Mouse (Mus musculus) layer of hippocampus, postnatal 14 days (tissue): ENCODE results near the gene Wdr72. TPM values are rescaled to one million over a fixed set of nuclear protein-coding genes. Genes with fewer than 3 reads are reported as not detected.

Source experiments
- DNase-seq, 2 experiments: peaks; one replicate each; pipeline ENCODE4 v3.0.0; 2021 to 2022; ENCODE audit warnings: low spot score in 2 of 2, mixed read lengths in 1 of 2
- total RNA-seq, 2 experiments: library from RNA; stranded (reverse); gene quantifications; 2 replicates each; pipeline ENCODE4 v1.2.3; 2021

The Wdr72 gene
- total RNA-seq, 2 experiments from 2014 or later, result 0.51 TPM; not detected in 1

- DNase-seq, result peak; percentile 23 to 40
These were observed 118.1 kb downstream of the Wdr72 start for GRCm38 (mm10) chr9:74228272-74228671.

GRCm38 (mm10) chr9:74241292-74241691 lies 131.1 kb downstream of the Wdr72 start:
- no peak for DNase-seq

DNA sequence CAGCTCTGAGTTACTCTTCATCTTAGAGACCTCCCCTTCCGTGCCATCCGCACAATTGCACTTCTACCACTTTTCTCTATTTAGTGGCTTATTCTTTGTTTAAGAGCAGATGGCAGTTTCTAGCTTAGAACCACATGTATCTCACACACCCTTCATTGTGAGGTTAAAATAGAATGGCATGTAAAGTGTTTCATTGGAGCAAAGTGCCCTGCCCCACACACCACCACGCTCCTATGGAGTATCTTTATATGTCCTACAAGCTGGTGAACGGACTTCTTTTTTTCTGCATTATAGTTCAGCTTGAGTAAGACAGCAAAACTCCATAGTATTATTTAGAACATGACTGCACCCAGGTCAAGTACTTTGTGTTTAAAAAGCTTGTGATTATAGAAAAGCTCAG lies 137.9 kb downstream of the Wdr72 start:
- DNase-seq, result no peak

DNA sequence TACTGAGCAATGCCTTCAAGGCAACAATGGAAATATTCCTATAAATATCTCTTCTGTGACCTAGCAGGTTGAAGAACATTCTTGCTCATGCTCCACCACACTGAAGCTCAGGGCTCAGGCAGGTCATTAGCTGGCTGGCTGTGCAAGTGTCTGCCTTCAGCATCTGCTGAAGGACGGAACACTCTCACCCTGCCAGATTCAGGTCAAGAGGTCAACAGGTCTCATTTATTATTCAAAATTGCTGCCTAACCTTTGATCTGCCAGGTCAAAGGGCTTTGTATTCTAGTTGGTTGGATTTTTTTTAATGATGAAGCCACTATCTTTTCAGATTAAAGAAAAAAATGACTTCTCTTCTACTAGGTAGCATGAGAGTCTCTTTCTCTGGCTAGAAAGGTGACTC lies 139.3 kb downstream of the Wdr72 start:
- no peak for DNase-seq

DNA sequence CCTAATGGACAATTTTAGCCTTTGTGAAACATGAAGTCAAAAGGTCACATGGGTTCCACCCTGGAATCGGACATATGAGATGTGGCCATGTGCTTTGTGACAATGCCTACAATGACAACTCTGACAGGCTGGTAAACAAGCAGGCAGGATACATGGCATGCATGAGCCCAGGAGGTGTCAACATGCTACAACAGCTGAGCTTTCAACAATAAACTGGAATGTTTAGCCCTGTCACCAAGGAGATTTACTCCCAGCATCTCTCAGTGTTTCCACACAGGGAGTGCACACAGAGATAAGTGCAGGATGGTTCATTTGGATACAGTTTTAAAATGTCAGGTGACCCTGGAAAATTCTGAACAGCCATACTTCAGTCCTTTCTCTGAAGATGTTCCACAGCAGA lies 140.4 kb downstream of the Wdr72 start:
- DNase-seq, result peak; percentile 35 to 55

DNA sequence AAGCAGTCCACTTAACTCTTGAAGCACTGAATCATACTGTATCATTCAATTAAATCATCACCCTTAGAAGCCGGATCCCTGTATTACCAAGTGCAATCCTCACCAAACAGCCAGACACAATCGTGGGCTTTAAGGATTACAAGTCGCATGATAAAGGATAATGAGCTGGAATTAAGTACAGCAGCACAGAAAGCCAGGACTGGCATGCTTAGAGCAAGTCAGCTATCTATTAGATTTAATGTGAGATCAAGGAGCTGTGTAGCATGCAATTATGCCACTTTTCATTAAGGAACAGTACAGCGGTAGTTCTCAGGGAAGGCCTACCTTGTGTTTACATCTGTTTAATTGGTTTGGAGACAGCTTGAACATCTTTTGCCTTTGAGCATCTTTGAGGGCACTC lies 148.2 kb downstream of the Wdr72 start:
- no peak for DNase-seq

DNA sequence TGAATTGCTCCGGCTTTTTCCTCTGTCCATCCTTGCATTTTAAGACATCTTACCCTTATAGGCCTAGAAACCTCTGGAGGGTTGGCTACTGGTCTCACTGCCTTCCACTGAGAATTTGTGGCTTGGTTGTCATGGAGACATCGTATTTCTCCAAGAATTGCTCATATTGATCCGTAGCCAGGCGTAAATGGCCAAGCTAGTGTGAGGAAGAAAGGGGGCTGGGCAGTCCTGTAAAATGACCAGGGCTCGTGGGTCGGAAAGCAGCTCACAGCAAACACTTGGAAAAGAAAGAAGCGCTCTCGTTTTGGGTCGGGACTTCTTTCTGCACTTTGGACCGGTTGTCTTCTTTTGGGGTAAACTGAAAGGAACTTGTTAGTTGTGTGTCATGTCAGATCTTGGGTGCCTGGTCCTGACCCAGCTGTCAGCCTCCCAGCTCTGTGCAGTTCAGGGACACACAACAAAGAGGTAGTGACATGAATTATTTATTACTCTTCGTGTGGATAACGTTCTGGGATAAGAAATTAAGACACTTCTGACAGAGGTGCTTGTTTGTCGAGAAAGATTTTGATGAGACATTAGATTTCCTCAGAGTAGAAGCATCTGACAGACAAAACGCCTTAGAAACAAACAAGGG lies 167.7 kb downstream of the Wdr72 start:
- DNase-seq, result peak in 1 of 2 experiments; percentile 13

GRCm38 (mm10) chr9:74282072-74282471 lies 171.9 kb downstream of the Wdr72 start:
- DNase-seq, result no peak

GRCm38 (mm10) chr9:74286210-74286609 lies 176.1 kb downstream of the Wdr72 start:
- DNase-seq, result peak; percentile 23 to 64

- DNase-seq, result no peak
These were observed 184.3 kb downstream of the Wdr72 start for GRCm38 (mm10) chr9:74294479-74294878.

DNA sequence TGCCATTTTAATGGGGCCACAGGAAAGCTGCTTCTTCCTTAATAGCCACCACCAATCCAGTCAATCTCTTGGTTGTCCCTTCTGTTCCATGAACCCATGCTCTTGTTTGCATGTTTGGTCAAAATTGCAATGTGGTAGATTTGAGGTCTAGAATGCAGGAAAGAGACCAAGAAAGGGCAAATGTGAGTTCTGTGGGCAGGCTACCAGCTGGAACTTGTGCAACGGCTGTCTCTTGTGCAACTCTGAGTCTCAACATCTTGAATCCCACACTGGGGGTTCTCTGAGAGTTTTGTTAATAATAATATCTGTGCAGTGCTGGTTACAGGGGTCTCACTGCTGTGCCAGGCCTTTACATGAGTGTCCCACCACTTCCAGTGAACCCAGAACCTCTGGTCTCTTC lies 208.6 kb downstream of the Wdr72 start:
- no peak for DNase-seq

- no peak for DNase-seq
These were observed 214.2 kb downstream of the Wdr72 start for GRCm38 (mm10) chr9:74324089-74324924.

DNA sequence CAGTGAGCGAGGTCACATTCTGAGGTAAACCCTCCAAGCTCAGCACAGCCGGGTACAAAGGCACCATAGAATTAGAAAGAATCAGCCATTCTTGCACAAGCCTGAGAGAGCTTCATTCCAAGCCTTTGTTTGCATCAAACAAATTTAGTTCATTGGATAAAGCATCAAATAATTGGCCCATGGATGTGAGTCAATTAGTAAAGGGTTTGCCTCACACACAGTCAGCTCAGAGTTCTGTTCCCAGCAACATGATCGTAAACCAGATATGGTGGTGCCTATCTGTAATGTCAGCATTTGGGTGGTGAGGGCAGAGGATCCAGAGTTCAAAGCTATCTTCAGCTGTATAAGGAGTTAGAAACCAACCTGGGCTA lies 214.8 kb downstream of the Wdr72 start:
- DNase-seq, result no peak

- DNase-seq, result no peak
These were observed 215.8 kb downstream of the Wdr72 start for GRCm38 (mm10) chr9:74325981-74326380.

DNA sequence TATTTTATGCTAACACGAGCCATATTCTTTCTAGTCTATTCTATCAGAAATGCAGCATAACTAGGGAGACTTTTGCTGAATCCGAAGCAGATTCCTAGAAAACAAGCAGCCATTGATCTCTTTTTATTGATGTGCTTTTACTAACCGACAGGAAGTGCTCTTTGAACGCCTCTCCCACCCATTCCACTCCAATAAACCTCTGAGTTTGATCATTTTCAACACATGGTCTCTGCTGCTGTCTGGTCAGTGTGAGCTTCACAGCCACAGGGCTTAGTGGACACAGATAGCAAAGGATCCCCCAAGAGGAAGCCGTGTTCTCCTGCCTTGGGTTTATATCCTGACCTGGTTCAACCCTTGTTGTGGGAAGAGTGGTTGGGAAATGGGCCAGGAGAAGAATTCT lies 218.7 kb downstream of the Wdr72 start:
- no peak for DNase-seq

DNA sequence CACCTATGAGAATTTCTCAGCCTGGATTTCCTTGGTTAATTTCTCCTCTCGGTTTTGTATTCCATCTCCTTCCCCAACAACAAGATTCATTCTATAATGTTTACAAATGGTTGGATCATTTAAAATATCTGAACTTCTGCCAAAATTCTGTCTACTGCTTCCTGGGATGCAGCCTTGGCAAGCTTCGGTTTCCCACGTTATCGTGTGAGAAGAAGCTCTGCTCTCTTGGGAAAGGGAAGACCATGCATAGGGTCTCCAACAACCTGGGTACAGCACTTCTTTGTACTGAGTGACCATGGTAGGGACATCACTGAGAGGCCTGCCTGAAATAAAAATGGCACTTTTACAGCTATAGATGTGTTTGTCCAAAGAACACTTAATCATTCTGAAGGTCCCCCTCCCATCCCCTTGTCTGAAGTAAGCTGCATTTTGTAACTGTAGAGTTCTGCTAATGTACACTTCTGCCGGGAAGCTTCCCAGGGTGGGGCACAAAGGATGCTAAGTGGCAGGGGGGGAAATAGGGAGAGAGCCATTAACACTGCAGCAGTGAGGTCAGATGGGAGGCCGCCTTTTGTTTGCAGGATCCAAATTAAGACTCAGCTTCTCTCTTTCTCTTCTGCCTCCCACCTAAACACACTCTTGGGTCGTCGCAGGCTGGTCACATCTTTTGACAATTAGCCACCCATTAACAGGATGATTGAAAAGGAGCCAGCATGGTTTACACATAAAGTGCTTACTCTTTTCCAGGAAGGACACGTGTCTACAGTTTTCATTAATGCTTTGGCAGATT lies 220.7 kb downstream of the Wdr72 start:
- DNase-seq, result no peak

DNA sequence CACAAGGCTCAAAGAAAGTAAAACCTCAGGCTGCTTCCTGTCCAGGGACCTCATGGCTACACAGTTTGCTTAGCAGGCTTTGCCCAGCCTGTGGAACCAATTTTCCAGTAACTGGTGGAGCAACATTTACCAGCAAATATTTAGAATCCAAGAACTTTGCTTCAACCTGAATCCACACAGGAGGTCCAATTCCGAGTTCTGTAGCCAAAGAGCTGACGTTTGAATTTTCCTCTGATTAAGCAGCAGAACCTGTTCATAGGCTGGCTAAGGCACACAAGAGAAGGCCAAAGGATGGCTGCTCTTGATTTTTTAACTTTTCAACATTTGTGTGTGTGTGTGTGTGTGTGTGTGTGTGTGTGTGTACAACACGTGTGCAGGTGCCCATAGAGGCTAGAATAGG lies 222.2 kb downstream of the Wdr72 start:
- DNase-seq, result no peak

Other genes starting within 250 kb of the Wdr72 start
- gene Unc13c, start 141.4 kb upstream of the Wdr72 start, total RNA-seq, result 10 to 100 TPM; 10.6 to 14.9 TPM